Mouse (Mus musculus): ENCODE data around the gene Scrt2. TPM values are rescaled to one million over a fixed set of nuclear protein-coding genes. Genes with fewer than 3 reads are reported as not detected.
A peak's percentile ranks its signal among the peaks of the same experiment; 100 is the strongest.

Gene Scrt2
- total RNA-seq, 2 experiments from 2014 or later: not detected

- ATAC-seq (replicated peaks; ENCODE audit: low FRiP score, poor library complexity, severe bottlenecking): no peak
Measured at GRCm38 (mm10) chr2:152140941-152141340, 59.6 kb downstream of the Scrt2 start.

- ATAC-seq (replicated peaks; ENCODE audit: low FRiP score, poor library complexity, severe bottlenecking): no peak
Measured at GRCm38 (mm10) chr2:152141491-152141890, 60.2 kb downstream of the Scrt2 start.

GRCm38 (mm10) chr2:152142046-152142445 lies 60.7 kb downstream of the Scrt2 start:
- ATAC-seq (replicated peaks; ENCODE audit: low FRiP score, poor library complexity, severe bottlenecking): 0 out of 2 replicates have a peak, but pooled peaks have one; percentile 22

- ATAC-seq (replicated peaks; ENCODE audit: low FRiP score, poor library complexity, severe bottlenecking): no peak
Measured at GRCm38 (mm10) chr2:152142571-152142970, 61.2 kb downstream of the Scrt2 start.

GRCm38 (mm10) chr2:152143279-152144157 lies 62.2 kb downstream of the Scrt2 start, which contains the start of gene Tcf15:
Gene Tcf15, plus strand, starts transcription at chr2:152143561.
- no peak for ATAC-seq (replicated peaks; ENCODE audit: low FRiP score, poor library complexity, severe bottlenecking)

GRCm38 (mm10) chr2:152144158-152144450 lies 62.8 kb downstream of the Scrt2 start:
- no peak for ATAC-seq (replicated peaks; ENCODE audit: low FRiP score, poor library complexity, severe bottlenecking)

GRCm38 (mm10) chr2:152144501-152144900 lies 63.2 kb downstream of the Scrt2 start:
- ATAC-seq (replicated peaks; ENCODE audit: low FRiP score, poor library complexity, severe bottlenecking): no peak

Other genes starting within 250 kb of the Scrt2 start
- gene Rspo4, start 238.6 kb upstream of the Scrt2 start, total RNA-seq (2015; ENCODE audit: low replicate concordance): not detected in 2 replicates
- not detected in 2 replicates for gene Rspo4, start 238.6 kb upstream of the Scrt2 start, total RNA-seq (2017; ENCODE audit: low replicate concordance)
- gene Angpt4, start 170.3 kb upstream of the Scrt2 start, total RNA-seq (2015; ENCODE audit: low replicate concordance): not detected in 2 replicates
- gene Angpt4, start 170.3 kb upstream of the Scrt2 start, total RNA-seq (2017; ENCODE audit: low replicate concordance): not detected in 2 replicates
- gene Fam110a, start 101.3 kb upstream of the Scrt2 start, total RNA-seq (2015; ENCODE audit: low replicate concordance): 2.1 and 3.1 TPM in 2 replicates
- gene Fam110a, start 101.3 kb upstream of the Scrt2 start, total RNA-seq (2017; ENCODE audit: low replicate concordance): 0.70 and 5.7 TPM in 2 replicates
- not detected in 2 replicates for gene Slc52a3, start 85.0 kb upstream of the Scrt2 start, total RNA-seq (2015; ENCODE audit: low replicate concordance)
- not detected in 2 replicates for gene Slc52a3, start 85.0 kb upstream of the Scrt2 start, total RNA-seq (2017; ENCODE audit: low replicate concordance)
- gene Srxn1, start 24.0 kb downstream of the Scrt2 start, total RNA-seq (2015; ENCODE audit: low replicate concordance): 3.5 and 6.7 TPM in 2 replicates
- 8.4 and 9.5 TPM in 2 replicates for gene Srxn1, start 24.0 kb downstream of the Scrt2 start, total RNA-seq (2017; ENCODE audit: low replicate concordance)
- not detected in 2 replicates for gene Tcf15, start 62.0 kb downstream of the Scrt2 start, total RNA-seq (2015; ENCODE audit: low replicate concordance)
- gene Tcf15, start 62.0 kb downstream of the Scrt2 start, total RNA-seq (2017; ENCODE audit: low replicate concordance): not detected in 2 replicates
- gene Csnk2a1, start 145.3 kb downstream of the Scrt2 start, total RNA-seq (2015; ENCODE audit: low replicate concordance): 25.3 and 32.5 TPM in 2 replicates
- gene Csnk2a1, start 145.3 kb downstream of the Scrt2 start, total RNA-seq (2017; ENCODE audit: low replicate concordance): 31.9 and 41.4 TPM in 2 replicates
- gene Tbc1d20, start 212.3 kb downstream of the Scrt2 start, total RNA-seq (2015; ENCODE audit: low replicate concordance): 9.6 and 17.9 TPM in 2 replicates
- 5.6 and 9.9 TPM in 2 replicates for gene Tbc1d20, start 212.3 kb downstream of the Scrt2 start, total RNA-seq (2017; ENCODE audit: low replicate concordance)

Measured in erythroblast, adult 5-6 weeks (primary cell).